Mouse (Mus musculus): ENCODE data around the gene Itih2.

GRCm38 (mm10) chr2:10130341-10130990, 730 bp downstream of the Itih2 start:
- no peak for TF ChIP-seq CEBPB (IDR thresholded peaks at IDR 0.05; ENCODE audit: insufficient read depth, poor library complexity, severe bottlenecking)
- TF ChIP-seq POLR2A (IDR thresholded peaks at IDR 0.05; ENCODE audit: insufficient read length, low read depth), result no peak
- no peak for TF ChIP-seq MYOD1 (IDR thresholded peaks at IDR 0.05; ENCODE audit: control insufficient read depth in 1 of 3, insufficient read length in 2 of 3, low read depth in 2 of 3)

All from myocyte (in vitro differentiated cells).